Mouse (Mus musculus) myocyte (in vitro differentiated cells): ENCODE results near the gene Gm27027.

Experiments used
- CEBPB ChIP-seq: IDR thresholded peaks from 2 replicates; pipeline ENCODE4 v1.6.1; 2011; ENCODE audit warnings: mild to moderate bottlenecking, moderate library complexity; ENCODE audit not compliant: poor library complexity, insufficient read depth, severe bottlenecking
- E2F4 ChIP-seq: IDR thresholded peaks from one replicate; pipeline ENCODE4 v1.6.1; 2011; ENCODE audit warnings: mild to moderate bottlenecking, control low read depth, moderate library complexity; ENCODE audit not compliant: insufficient read depth
- MAX ChIP-seq: IDR thresholded peaks from one replicate; pipeline ENCODE4 v1.6.1; 2011; ENCODE audit warnings: low read depth, mild to moderate bottlenecking, control low read depth
- MYOD1 ChIP-seq, 3 experiments: IDR thresholded peaks; one replicate each; pipeline ENCODE4 v1.6.1; 2011; ENCODE audit warnings: control low read depth in 2 of 3, low read depth in 2 of 3, mild to moderate bottlenecking in 2 of 3, moderate library complexity in 1 of 3; ENCODE audit not compliant: insufficient read length in 2 of 3, control insufficient read depth in 1 of 3
- MYOG ChIP-seq, 3 experiments: IDR thresholded peaks; one replicate each; pipeline ENCODE4 v1.6.1; 2011; ENCODE audit warnings: control low read depth in 2 of 3, low read depth in 2 of 3, mild to moderate bottlenecking in 2 of 3; ENCODE audit not compliant: insufficient read length in 2 of 3, control insufficient read depth in 1 of 3, insufficient read depth in 1 of 3
- POLR2A ChIP-seq: IDR thresholded peaks from one replicate; pipeline ENCODE4 v1.6.1; 2011; ENCODE audit warnings: low read depth, mild to moderate bottlenecking, control low read depth, moderate library complexity; ENCODE audit not compliant: insufficient read length
- POLR2AphosphoS2 ChIP-seq: IDR thresholded peaks from one replicate; pipeline ENCODE4 v1.6.1; 2011; ENCODE audit warnings: low read depth, control low read depth; ENCODE audit not compliant: insufficient read length
- REST ChIP-seq: IDR thresholded peaks from one replicate; pipeline ENCODE4 v1.6.1; 2011; ENCODE audit warnings: mild to moderate bottlenecking, control low read depth, moderate library complexity; ENCODE audit not compliant: insufficient read depth, insufficient read length
- SRF ChIP-seq: IDR thresholded peaks from one replicate; pipeline ENCODE4 v1.6.1; 2011; ENCODE audit warnings: low read depth; ENCODE audit not compliant: control insufficient read depth, insufficient read length
- TCF12 ChIP-seq: IDR thresholded peaks from one replicate; pipeline ENCODE4 v1.6.1; 2011; ENCODE audit warnings: mild to moderate bottlenecking, control low read depth; ENCODE audit not compliant: poor library complexity, insufficient read depth, severe bottlenecking
- USF1 ChIP-seq: IDR thresholded peaks from one replicate; pipeline ENCODE4 v1.6.1; 2011; ENCODE audit warnings: low read depth, mild to moderate bottlenecking, control low read depth, moderate library complexity

DNA sequence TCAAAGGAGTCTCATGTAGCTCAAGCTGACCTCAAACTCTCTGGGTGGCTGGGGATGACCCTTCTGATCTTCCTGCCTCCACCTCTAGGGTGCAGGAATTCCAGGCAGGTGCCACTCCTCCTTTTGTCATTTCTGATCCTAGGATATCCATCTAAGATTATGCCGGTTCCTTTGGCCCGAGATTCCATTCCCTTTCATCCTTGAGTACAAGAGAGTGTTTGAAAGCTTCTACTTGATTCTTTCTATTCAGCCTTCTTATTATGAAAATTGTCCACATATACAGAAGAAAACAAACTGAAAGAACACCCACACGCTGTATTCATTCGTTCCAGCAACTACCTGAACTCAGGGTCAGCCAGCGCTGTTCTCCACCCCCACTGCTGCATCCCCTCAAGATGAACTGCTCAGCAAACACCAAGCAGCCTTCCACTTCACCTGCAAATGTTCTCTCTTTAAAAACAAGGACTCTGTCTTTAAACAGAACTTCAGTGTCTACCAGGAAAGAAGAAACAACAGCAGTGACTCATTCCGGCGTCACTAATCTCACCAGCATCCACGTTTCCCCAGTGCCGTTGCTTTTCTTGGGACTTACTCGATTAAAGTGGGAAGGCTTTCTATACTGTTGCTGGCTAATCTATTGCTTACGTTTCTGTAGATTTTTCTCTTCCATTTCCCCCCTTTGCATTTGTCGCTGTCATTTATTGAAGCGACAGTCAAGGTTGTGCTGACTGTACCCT lies 68.3 kb downstream of the Gm27027 start:
- TF ChIP-seq POLR2A = no peak
- TF ChIP-seq MYOD1 (IDR thresholded peaks at IDR 0.05; ENCODE audit: control insufficient read depth in 1 of 3, insufficient read length in 2 of 3, low read depth in 2 of 3) = no peak
- TF ChIP-seq MAX = no peak
- no peak for TF ChIP-seq E2F4
- no peak for TF ChIP-seq MYOG (IDR thresholded peaks at IDR 0.05; ENCODE audit: control insufficient read depth in 1 of 3, insufficient read depth in 1 of 3, insufficient read length in 2 of 3, low read depth in 2 of 3)
- no peak for TF ChIP-seq SRF
- TF ChIP-seq TCF12 = no peak
- TF ChIP-seq POLR2AphosphoS2 = no peak
- TF ChIP-seq USF1 = no peak
- TF ChIP-seq CEBPB = no peak
- TF ChIP-seq REST = no peak
